Mouse (Mus musculus): ENCODE results near the gene Senp1. TPM values are rescaled to one million over a fixed set of nuclear protein-coding genes. Genes with fewer than 3 reads are reported as not detected.

The Senp1 gene
- polyA plus RNA-seq, 1 experiment, result 13.1 TPM

- TF ChIP-seq CTCF (IDR thresholded peaks at IDR 0.05; ENCODE audit: insufficient read depth, low read length) (no peak), POLR2A (IDR thresholded peaks at IDR 0.05; ENCODE audit: borderline replicate concordance, extremely low read depth, low read depth, low read length) (no peak)
These were observed 25.0 kb downstream of the Senp1 start for GRCm38 (mm10) chr15:98068506-98068905.

GRCm38 (mm10) chr15:98067492-98067891 lies 26.1 kb downstream of the Senp1 start:
- Histone ChIP-seq H3K4me1 (ENCODE audit: control insufficient read depth, insufficient read depth, low read length) (no peaks in the 10 kb centered on the region), H3K4me3 (replicated peaks; ENCODE audit: extremely low read depth, low read depth, low read length) (no peak overlapping the region)
- DNase-seq, result no peak
- 54% methylated on average over 3 of the region's 3 CpGs for WGBS
- TF ChIP-seq CTCF (IDR thresholded peaks at IDR 0.05; ENCODE audit: insufficient read depth, low read length) (no peak), POLR2A (IDR thresholded peaks at IDR 0.05; ENCODE audit: borderline replicate concordance, extremely low read depth, low read depth, low read length) (no peak)

More at GRCm38 (mm10) chr15:98068506-98068905, 25.0 kb downstream of the Senp1 start:
- Histone ChIP-seq H3K4me3 (replicated peaks; ENCODE audit: extremely low read depth, low read depth, low read length) (no peak overlapping the region), H3K4me1 (ENCODE audit: control insufficient read depth, insufficient read depth, low read length) (no peaks in the 10 kb centered on the region)
- DNase-seq, result no peak
- 86% methylated on average over 9 of the region's 9 CpGs for WGBS

GRCm38 (mm10) chr15:98066602-98067001 lies 26.9 kb downstream of the Senp1 start:
- no peaks in the 10 kb centered on the region for H3K4me1 ChIP-seq (ENCODE audit: control insufficient read depth, insufficient read depth, low read length)
- TF ChIP-seq CTCF (IDR thresholded peaks at IDR 0.05; ENCODE audit: insufficient read depth, low read length) (no peak), POLR2A (IDR thresholded peaks at IDR 0.05; ENCODE audit: borderline replicate concordance, extremely low read depth, low read depth, low read length) (no peak)
- H3K4me3 ChIP-seq (replicated peaks; ENCODE audit: extremely low read depth, low read depth, low read length), result no peak overlapping the region
- DNase-seq, result no peak
- WGBS, result 90% methylated on average over 12 of the region's 12 CpGs

- 85% methylated on average over 5 of the region's 5 CpGs for WGBS
- DNase-seq, result no peak
- TF ChIP-seq CTCF (IDR thresholded peaks at IDR 0.05; ENCODE audit: insufficient read depth, low read length), result no peak
- TF ChIP-seq POLR2A (IDR thresholded peaks at IDR 0.05; ENCODE audit: borderline replicate concordance, extremely low read depth, low read depth, low read length), result no peak
- no peak overlapping the region for H3K4me3 ChIP-seq (replicated peaks; ENCODE audit: extremely low read depth, low read depth, low read length)
- no peaks in the 10 kb centered on the region for H3K4me1 ChIP-seq (ENCODE audit: control insufficient read depth, insufficient read depth, low read length)
These were observed 27.7 kb downstream of the Senp1 start for GRCm38 (mm10) chr15:98065881-98066280.

- Histone ChIP-seq H3K4me1 (ENCODE audit: control insufficient read depth, insufficient read depth, low read length) (no peaks in the 10 kb centered on the region), H3K4me3 (replicated peaks; ENCODE audit: extremely low read depth, low read depth, low read length) (no peak overlapping the region)
- DNase-seq, result no peak
- WGBS, result 48% methylated on average over 5 of the region's 5 CpGs
- TF ChIP-seq CTCF (IDR thresholded peaks at IDR 0.05; ENCODE audit: insufficient read depth, low read length) (no peak), POLR2A (IDR thresholded peaks at IDR 0.05; ENCODE audit: borderline replicate concordance, extremely low read depth, low read depth, low read length) (no peak)
These were observed 38.3 kb downstream of the Senp1 start for GRCm38 (mm10) chr15:98055246-98055645.

- DNase-seq, result no peak
- H3K4me1 ChIP-seq (ENCODE audit: control insufficient read depth, insufficient read depth, low read length), result no peaks in the 10 kb centered on the region
- WGBS, result 73% methylated on average over 5 of the region's 5 CpGs
- no peak overlapping the region for H3K4me3 ChIP-seq (replicated peaks; ENCODE audit: extremely low read depth, low read depth, low read length)
- no peak for TF ChIP-seq CTCF (IDR thresholded peaks at IDR 0.05; ENCODE audit: insufficient read depth, low read length)
- TF ChIP-seq POLR2A (IDR thresholded peaks at IDR 0.05; ENCODE audit: borderline replicate concordance, extremely low read depth, low read depth, low read length), result no peak
These were observed 41.9 kb downstream of the Senp1 start for GRCm38 (mm10) chr15:98051685-98052084.

- no peaks in the 10 kb centered on the region for H3K4me1 ChIP-seq (ENCODE audit: control insufficient read depth, insufficient read depth, low read length)
- H3K4me3 ChIP-seq (replicated peaks; ENCODE audit: extremely low read depth, low read depth, low read length), result no peak overlapping the region
- DNase-seq, result no peak
- TF ChIP-seq POLR2A (IDR thresholded peaks at IDR 0.05; ENCODE audit: borderline replicate concordance, extremely low read depth, low read depth, low read length) (no peak), CTCF (IDR thresholded peaks at IDR 0.05; ENCODE audit: insufficient read depth, low read length) (no peak)
- WGBS, result 86% methylated on average over 13 of the region's 13 CpGs
These were observed 44.4 kb downstream of the Senp1 start for GRCm38 (mm10) chr15:98048918-98049700.

GRCm38 (mm10) chr15:98044387-98044786 lies 49.2 kb downstream of the Senp1 start:
- 96% methylated on average over 5 of the region's 5 CpGs for WGBS
- no peaks in the 10 kb centered on the region for H3K4me1 ChIP-seq (ENCODE audit: control insufficient read depth, insufficient read depth, low read length)
- no peak overlapping the region for H3K4me3 ChIP-seq (replicated peaks; ENCODE audit: extremely low read depth, low read depth, low read length)
- no peak for DNase-seq
- TF ChIP-seq CTCF (IDR thresholded peaks at IDR 0.05; ENCODE audit: insufficient read depth, low read length) (no peak), POLR2A (IDR thresholded peaks at IDR 0.05; ENCODE audit: borderline replicate concordance, extremely low read depth, low read depth, low read length) (no peak)

- DNase-seq, result no peak
- WGBS, result 88% methylated on average over 6 of the region's 6 CpGs
- no peaks in the 10 kb centered on the region for H3K4me1 ChIP-seq (ENCODE audit: control insufficient read depth, insufficient read depth, low read length)
- TF ChIP-seq POLR2A (IDR thresholded peaks at IDR 0.05; ENCODE audit: borderline replicate concordance, extremely low read depth, low read depth, low read length) (no peak), CTCF (IDR thresholded peaks at IDR 0.05; ENCODE audit: insufficient read depth, low read length) (no peak)
- H3K4me3 ChIP-seq (replicated peaks; ENCODE audit: extremely low read depth, low read depth, low read length), result no peak overlapping the region
These were observed 49.6 kb downstream of the Senp1 start for GRCm38 (mm10) chr15:98043967-98044366.

- H3K4me1 ChIP-seq (ENCODE audit: control insufficient read depth, insufficient read depth, low read length), result no peaks in the 10 kb centered on the region
- WGBS, result 88% methylated on average over 12 of the region's 12 CpGs
- H3K4me3 ChIP-seq (replicated peaks; ENCODE audit: extremely low read depth, low read depth, low read length), result no peak overlapping the region
- no peak for DNase-seq
- TF ChIP-seq POLR2A (IDR thresholded peaks at IDR 0.05; ENCODE audit: borderline replicate concordance, extremely low read depth, low read depth, low read length), result no peak
- TF ChIP-seq CTCF (IDR thresholded peaks at IDR 0.05; ENCODE audit: insufficient read depth, low read length), result no peak
These were observed 51.0 kb downstream of the Senp1 start for GRCm38 (mm10) chr15:98042508-98042907.

Data from lung, adult 2 months (tissue).